Mouse (Mus musculus) kidney, postnatal 0 days (tissue): Measurements from ENCODE around the gene Olfr231. TPM values are rescaled to one million over a fixed set of nuclear protein-coding genes. Genes with fewer than 3 reads are reported as not detected.

Source experiments
- ATAC-seq: fragments of 200-750 bp; cut with Nextera tagmentation; replicated peaks from 2 replicates; pipeline ENCODE4 v1.8.0; 2017; ENCODE audit warnings: low read depth, moderate number of reproducible peaks, moderate TSS enrichment, moderate library complexity; ENCODE audit not compliant: low FRiP score
- DNase-seq: peaks from one replicate; pipeline ENCODE4 v3.0.0-alpha.2; 2016; ENCODE audit warnings: low spot score
- H3K27ac ChIP-seq: fragments of 300-500 bp; sonication (generic); 2 replicates; pipeline ENCODE4 v1.5.1; 2014; ENCODE audit warnings: mild to moderate bottlenecking
- H3K27me3 ChIP-seq: fragments of 300-500 bp; sonication (generic); 2 replicates; pipeline ENCODE4 v1.6.1; 2014; ENCODE audit warnings: low read length, mixed read lengths; ENCODE audit not compliant: insufficient read depth
- H3K36me3 ChIP-seq: fragments of 300-500 bp; sonication (generic); 2 replicates; pipeline ENCODE4 v1.6.1; 2014; ENCODE audit warnings: low read length, mixed read lengths; ENCODE audit not compliant: insufficient read depth
- H3K4me1 ChIP-seq: fragments of 300-500 bp; sonication (generic); replicated peaks from 2 replicates; pipeline ENCODE4 v1.6.1; 2014; ENCODE audit warnings: antibody characterized with exemption, low read length, mixed read lengths; ENCODE audit not compliant: insufficient read depth
- H3K4me2 ChIP-seq: fragments of 300-500 bp; sonication (generic); 2 replicates; pipeline ENCODE4 v1.6.1; 2014; ENCODE audit warnings: mild to moderate bottlenecking, low read length, moderate library complexity, mixed read lengths
- H3K4me3 ChIP-seq: fragments of 300-500 bp; sonication (generic); replicated peaks from 2 replicates; pipeline ENCODE4 v1.5.1; 2014; ENCODE audit warnings: low read depth, low read length
- H3K9ac ChIP-seq: fragments of 300-500 bp; sonication (generic); 2 replicates; pipeline ENCODE4 v1.6.1; 2014; ENCODE audit warnings: low read depth, low read length
- H3K9me3 ChIP-seq: fragments of 300-500 bp; sonication (generic); replicated peaks from 2 replicates; pipeline ENCODE4 v1.6.1; 2016; ENCODE audit warnings: low read length, inconsistent platforms, mixed read lengths
- CTCF ChIP-seq: IDR thresholded peaks from 2 replicates; pipeline ENCODE4 v1.5.1; 2016; ENCODE audit warnings: antibody characterized with exemption, low read depth, mild to moderate bottlenecking, moderate library complexity
- WGBS: fragments of 180-500 bp; shearing (Covaris S2); extraction: QIAGEN DNeasy Blood & Tissue Kit; methylation state at CpG from one replicate; pipeline ENCODE4 v1.1.7; 2014; 5-methylcytosine and 5-hydroxymethylcytosine counted together
- polyA plus RNA-seq: library from polyadenylated mRNA; unstranded; fragments of >200 nt; fragmentation: Nextera tagmentation; extraction: Ambion mirVana; gene quantifications from 2 replicates; pipeline ENCODE4 v1.2.1, GENCODE M21; 2015

The Olfr231 gene
- not detected in 2 replicates for polyA plus RNA-seq

- no peak within 1 kb of the TSS for H3K4me3 ChIP-seq
- no peak within 1 kb of the TSS for H3K9ac ChIP-seq
- ATAC-seq (no peak), DNase-seq (no peak)
- 65% methylated on average over 2 of the region's 2 CpGs for WGBS
- no peaks in the 10 kb centered on the region for H3K27me3 ChIP-seq
- no peaks in the 10 kb centered on the region for H3K9me3 ChIP-seq
- H3K27ac ChIP-seq = no peak within 1 kb of the TSS
- no peak within 1 kb of the TSS for H3K4me2 ChIP-seq
- TF ChIP-seq CTCF = no peak
- no peaks in the 10 kb centered on the region for H3K36me3 ChIP-seq
- H3K4me1 ChIP-seq = no peaks in the 10 kb centered on the region
Measured at GRCm38 (mm10) chr1:174121062-174121461, at the start of gene Olfr231. Gene Olfr231 (minus strand): TSS chr1:174121162.

- no peaks in the 10 kb centered on the region for H3K4me1 ChIP-seq
- no peak overlapping the region for H3K27ac ChIP-seq
- no peak overlapping the region for H3K4me3 ChIP-seq
- no peak overlapping the region for H3K9ac ChIP-seq
- H3K4me2 ChIP-seq = no peak overlapping the region
- no peaks in the 10 kb centered on the region for H3K36me3 ChIP-seq
- H3K27me3 ChIP-seq = no peaks in the 10 kb centered on the region
- 0 out of 2 replicates have a peak, but pooled peaks have one; percentile 10 for TF ChIP-seq CTCF
- H3K9me3 ChIP-seq = no peaks in the 10 kb centered on the region
- no peak for ATAC-seq
- DNase-seq = no peak
Measured at GRCm38 (mm10) chr1:174169024-174169423, 48.1 kb upstream of the Olfr231 start.

- H3K9me3 ChIP-seq = no peaks in the 10 kb centered on the region
- H3K4me3 ChIP-seq = no peak overlapping the region
- H3K4me1 ChIP-seq = no peaks in the 10 kb centered on the region
- H3K27ac ChIP-seq = no peak overlapping the region
- DNase-seq (no peak), ATAC-seq (no peak)
- H3K27me3 ChIP-seq = no peaks in the 10 kb centered on the region
- WGBS = 92% methylated on average over 10 of the region's 10 CpGs
- TF ChIP-seq CTCF = no peak
- H3K4me2 ChIP-seq = no peak overlapping the region
- no peaks in the 10 kb centered on the region for H3K36me3 ChIP-seq
- no peak overlapping the region for H3K9ac ChIP-seq
Measured at GRCm38 (mm10) chr1:174159095-174159494, 38.1 kb upstream of the Olfr231 start.

GRCm38 (mm10) chr1:174158512-174158911 lies 37.5 kb upstream of the Olfr231 start:
- TF ChIP-seq CTCF = no peak
- DNase-seq (no peak), ATAC-seq (no peak)
- Histone ChIP-seq H3K4me1 (no peaks in the 10 kb centered on the region), H3K4me2 (no peak overlapping the region), H3K27me3 (no peaks in the 10 kb centered on the region), H3K36me3 (no peaks in the 10 kb centered on the region), H3K27ac (no peak overlapping the region), H3K9me3 (no peaks in the 10 kb centered on the region), H3K4me3 (no peak overlapping the region), H3K9ac (no peak overlapping the region)
- WGBS = 83% methylated on average over 1 of the region's 1 CpGs

- H3K4me2 ChIP-seq = no peak overlapping the region
- H3K27ac ChIP-seq = no peak overlapping the region
- no peaks in the 10 kb centered on the region for H3K36me3 ChIP-seq
- H3K4me3 ChIP-seq = no peak overlapping the region
- ATAC-seq = no peak
- WGBS = 90% methylated on average over 3 of the region's 3 CpGs
- no peaks in the 10 kb centered on the region for H3K4me1 ChIP-seq
- no peaks in the 10 kb centered on the region for H3K27me3 ChIP-seq
- no peak for DNase-seq
- H3K9me3 ChIP-seq = no peaks in the 10 kb centered on the region
- no peak overlapping the region for H3K9ac ChIP-seq
- TF ChIP-seq CTCF = no peak
Measured at GRCm38 (mm10) chr1:174157622-174158021, 36.7 kb upstream of the Olfr231 start.

- Histone ChIP-seq H3K4me2 (no peak within 1 kb of the TSS), H3K27ac (no peak within 1 kb of the TSS), H3K4me3 (no peak within 1 kb of the TSS), H3K4me1 (no peaks in the 10 kb centered on the region), H3K36me3 (no peaks in the 10 kb centered on the region), H3K27me3 (no peaks in the 10 kb centered on the region), H3K9me3 (no peaks in the 10 kb centered on the region), H3K9ac (no peak within 1 kb of the TSS)
- ATAC-seq (no peak), DNase-seq (no peak)
- 79% methylated on average over 1 of the region's 1 CpGs for WGBS
- no peak for TF ChIP-seq CTCF
Measured at GRCm38 (mm10) chr1:174155333-174155732, 34.4 kb upstream of the Olfr231 start, which contains the start of gene Olfr420. Gene Olfr420 (plus strand): TSS chr1:174155633.

GRCm38 (mm10) chr1:174149289-174149688 lies 28.3 kb upstream of the Olfr231 start:
- DNase-seq (no peak), ATAC-seq (no peak)
- Histone ChIP-seq H3K9me3 (no peaks in the 10 kb centered on the region), H3K4me3 (no peak overlapping the region), H3K9ac (no peak overlapping the region), H3K4me2 (no peak overlapping the region), H3K4me1 (no peaks in the 10 kb centered on the region), H3K27me3 (no peaks in the 10 kb centered on the region), H3K27ac (no peak overlapping the region), H3K36me3 (no peaks in the 10 kb centered on the region)
- 87% methylated on average over 2 of the region's 2 CpGs for WGBS
- no peak for TF ChIP-seq CTCF
